Mouse (Mus musculus) liver, embryonic 15.5 days (tissue): ENCODE results near the gene Kctd17. TPM values are rescaled to one million over a fixed set of nuclear protein-coding genes. Genes with fewer than 3 reads are reported as not detected.

Source experiments
- ATAC-seq: fragments of 200-750 bp; cut with Nextera tagmentation; 2 replicates; pipeline ENCODE4 v1.8.0; 2017; ENCODE audit warnings: moderate number of reproducible peaks, mild to moderate bottlenecking, moderate library complexity; ENCODE audit not compliant: insufficient read depth
- H3K27ac ChIP-seq: fragments of 300-500 bp; sonication (generic); replicated peaks from 2 replicates; pipeline ENCODE4 v1.5.1; 2015; ENCODE audit warnings: mild to moderate bottlenecking, inconsistent platforms
- H3K27me3 ChIP-seq: fragments of 300-500 bp; sonication (generic); 2 replicates; pipeline ENCODE4 v1.6.1; 2015; ENCODE audit warnings: mild to moderate bottlenecking, inconsistent platforms
- H3K36me3 ChIP-seq: fragments of 300-500 bp; sonication (generic); replicated peaks from 2 replicates; pipeline ENCODE4 v1.6.1; 2015; ENCODE audit warnings: moderate library complexity, mild to moderate bottlenecking, inconsistent platforms
- H3K4me1 ChIP-seq: fragments of 300-500 bp; sonication (generic); replicated peaks from 2 replicates; pipeline ENCODE4 v1.6.1; 2015; ENCODE audit warnings: inconsistent platforms
- H3K4me2 ChIP-seq: fragments of 300-500 bp; sonication (generic); 2 replicates; pipeline ENCODE4 v1.6.1; 2015; ENCODE audit warnings: moderate library complexity, mild to moderate bottlenecking, inconsistent platforms
- H3K4me3 ChIP-seq: fragments of 300-500 bp; sonication (generic); replicated peaks from 2 replicates; pipeline ENCODE4 v1.5.1; 2015; ENCODE audit warnings: mild to moderate bottlenecking, inconsistent platforms
- H3K9ac ChIP-seq: fragments of 300-500 bp; sonication (generic); 2 replicates; pipeline ENCODE4 v1.6.1; 2015; ENCODE audit warnings: moderate library complexity, mild to moderate bottlenecking, inconsistent platforms
- H3K9me3 ChIP-seq: fragments of 300-500 bp; sonication (generic); replicated peaks from 2 replicates; pipeline ENCODE4 v1.6.1; 2016; ENCODE audit warnings: inconsistent platforms
- WGBS: fragments of 180-500 bp; shearing (Covaris S2); methylation state at CpG from one replicate; pipeline ENCODE4 v1.1.7; 2015; ENCODE audit warnings: mixed read lengths; ENCODE audit not compliant: insufficient replicate concordance; 5-methylcytosine and 5-hydroxymethylcytosine counted together
- polyA plus RNA-seq: library from polyadenylated mRNA; unstranded; fragments of >200 nt; fragmentation: Nextera tagmentation; extraction: Ambion mirVana; gene quantifications from 2 replicates; pipeline ENCODE4 v1.2.1, GENCODE M21; 2015

The Kctd17 gene
- polyA plus RNA-seq, 1 experiment from 2014 or later = 4.5 TPM

DNA sequence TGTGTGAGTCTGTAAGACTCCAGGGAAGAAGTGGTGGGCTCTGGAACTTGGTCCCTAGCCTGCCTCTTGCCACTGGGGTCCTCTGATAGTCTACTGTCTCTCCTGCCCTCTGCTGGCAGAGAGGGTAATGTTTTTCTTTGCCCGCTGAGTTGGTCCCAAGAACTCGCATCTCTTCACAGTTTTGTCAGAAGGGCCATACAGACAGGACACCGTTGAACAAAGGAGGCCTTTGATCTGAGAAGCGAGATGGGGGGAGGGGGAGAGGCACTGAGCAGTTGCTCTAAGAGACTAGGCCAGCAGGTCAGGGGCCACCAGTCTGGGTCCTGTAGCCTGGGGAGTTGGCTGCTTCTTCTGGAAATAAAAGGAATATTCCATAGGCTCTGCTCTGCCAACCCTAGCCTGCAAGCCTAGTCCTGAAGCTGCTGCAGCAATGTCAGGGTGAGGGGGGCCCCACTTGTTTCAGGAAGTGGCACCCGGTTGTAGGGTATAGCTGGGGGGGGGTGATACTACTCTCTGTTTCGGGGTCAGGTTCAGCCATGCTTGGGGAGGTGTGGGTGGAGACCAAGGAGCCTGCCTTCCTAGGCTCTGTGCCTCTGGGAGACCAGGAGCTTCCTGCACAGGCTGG, 6.6 kb downstream of the Kctd17 start:
- peaks cover 47% of the 10 kb centered on the region for H3K27me3 ChIP-seq
- no peak overlapping the region for H3K27ac ChIP-seq
- H3K9me3 ChIP-seq = no peaks in the 10 kb centered on the region
- no peak for ATAC-seq
- no peak overlapping the region for H3K9ac ChIP-seq
- H3K4me3 ChIP-seq = no peak overlapping the region
- H3K4me1 ChIP-seq = peaks cover 33% of the 10 kb centered on the region
- H3K4me2 ChIP-seq = no peak overlapping the region
- H3K36me3 ChIP-seq = no peaks in the 10 kb centered on the region
- WGBS = 29% methylated on average over 6 of the region's 6 CpGs

DNA sequence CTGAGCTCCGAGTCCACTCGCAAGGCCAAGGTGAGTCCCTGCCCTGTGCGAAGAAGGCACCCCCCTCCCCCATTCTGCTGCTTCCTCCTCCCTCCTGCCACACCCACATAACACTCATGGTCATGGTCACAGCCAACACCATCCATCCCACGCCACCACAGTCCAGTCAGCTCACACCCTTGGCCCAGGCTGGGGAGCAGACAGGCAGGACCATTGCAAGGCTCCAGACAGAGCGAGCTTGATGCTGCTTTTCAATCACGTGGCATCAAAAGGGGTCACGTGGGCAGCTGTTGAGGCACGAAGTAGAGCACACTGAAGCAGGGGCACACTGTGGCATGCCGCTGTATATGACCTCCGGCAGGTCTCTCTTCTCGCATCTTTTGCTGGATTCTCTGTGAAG, 7.3 kb downstream of the Kctd17 start:
- ATAC-seq = no peak
- no peak overlapping the region for H3K4me3 ChIP-seq
- 71% methylated on average over 11 of the region's 11 CpGs for WGBS
- peaks cover 42% of the 10 kb centered on the region for H3K27me3 ChIP-seq
- H3K4me2 ChIP-seq = no peak overlapping the region
- no peaks in the 10 kb centered on the region for H3K9me3 ChIP-seq
- H3K27ac ChIP-seq = no peak overlapping the region
- H3K36me3 ChIP-seq = no peaks in the 10 kb centered on the region
- H3K9ac ChIP-seq = no peak overlapping the region
- peaks cover 33% of the 10 kb centered on the region for H3K4me1 ChIP-seq

DNA sequence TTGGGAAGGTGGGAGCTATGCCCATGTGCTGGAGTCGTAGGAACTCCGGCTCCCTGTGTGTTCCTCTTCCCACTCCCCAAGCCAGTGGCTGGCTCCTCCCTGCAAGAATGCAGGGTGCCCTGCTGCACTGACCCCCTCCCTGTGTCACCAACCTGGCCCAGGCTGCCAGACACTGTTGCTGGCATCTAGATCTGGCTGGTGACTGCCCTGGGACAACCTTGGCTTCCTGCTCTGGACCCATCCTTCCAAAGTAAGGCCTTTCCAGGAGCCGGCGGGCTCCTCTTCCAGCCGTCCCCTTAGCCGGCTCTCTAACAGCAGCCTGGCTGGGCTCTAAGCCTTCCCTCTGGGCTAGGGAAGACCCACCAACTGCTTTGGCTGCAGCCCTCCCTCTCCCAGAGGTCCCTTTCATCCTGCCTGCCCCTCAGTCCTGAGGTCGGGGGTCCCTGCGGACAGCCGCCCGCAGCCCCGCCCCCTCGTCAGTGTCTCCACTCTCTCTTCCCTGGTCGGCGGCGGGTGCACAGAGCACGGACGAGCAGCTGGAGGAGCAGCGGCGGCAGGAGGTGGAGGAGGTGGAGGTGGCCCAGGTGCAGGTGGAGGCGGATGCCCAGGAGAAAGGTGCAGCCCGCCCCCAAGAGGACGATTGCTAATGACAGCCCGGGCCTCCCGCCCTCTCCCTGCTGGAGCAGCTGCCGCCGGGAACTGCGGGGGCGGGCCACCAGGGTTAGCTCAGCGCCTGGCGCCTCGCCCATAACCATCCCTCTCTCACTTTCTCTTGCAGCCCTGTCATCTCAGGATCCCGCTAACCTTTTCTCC, 8.2 kb downstream of the Kctd17 start:
- H3K27me3 ChIP-seq = peaks cover 42% of the 10 kb centered on the region
- no peaks in the 10 kb centered on the region for H3K9me3 ChIP-seq
- peaks cover 25% of the 10 kb centered on the region for H3K4me1 ChIP-seq
- WGBS = 25% methylated on average over 28 of the region's 32 CpGs
- peak overlapping the region; percentile 40 for H3K4me2 ChIP-seq
- H3K4me3 ChIP-seq = 0 out of 2 replicates have a peak overlapping the region, but pooled peaks have one; percentile 5
- H3K27ac ChIP-seq = no peak overlapping the region
- peak; percentile 32; the same call in 1 of the 2 replicates for ATAC-seq
- H3K9ac ChIP-seq = no peak overlapping the region
- no peaks in the 10 kb centered on the region for H3K36me3 ChIP-seq

DNA sequence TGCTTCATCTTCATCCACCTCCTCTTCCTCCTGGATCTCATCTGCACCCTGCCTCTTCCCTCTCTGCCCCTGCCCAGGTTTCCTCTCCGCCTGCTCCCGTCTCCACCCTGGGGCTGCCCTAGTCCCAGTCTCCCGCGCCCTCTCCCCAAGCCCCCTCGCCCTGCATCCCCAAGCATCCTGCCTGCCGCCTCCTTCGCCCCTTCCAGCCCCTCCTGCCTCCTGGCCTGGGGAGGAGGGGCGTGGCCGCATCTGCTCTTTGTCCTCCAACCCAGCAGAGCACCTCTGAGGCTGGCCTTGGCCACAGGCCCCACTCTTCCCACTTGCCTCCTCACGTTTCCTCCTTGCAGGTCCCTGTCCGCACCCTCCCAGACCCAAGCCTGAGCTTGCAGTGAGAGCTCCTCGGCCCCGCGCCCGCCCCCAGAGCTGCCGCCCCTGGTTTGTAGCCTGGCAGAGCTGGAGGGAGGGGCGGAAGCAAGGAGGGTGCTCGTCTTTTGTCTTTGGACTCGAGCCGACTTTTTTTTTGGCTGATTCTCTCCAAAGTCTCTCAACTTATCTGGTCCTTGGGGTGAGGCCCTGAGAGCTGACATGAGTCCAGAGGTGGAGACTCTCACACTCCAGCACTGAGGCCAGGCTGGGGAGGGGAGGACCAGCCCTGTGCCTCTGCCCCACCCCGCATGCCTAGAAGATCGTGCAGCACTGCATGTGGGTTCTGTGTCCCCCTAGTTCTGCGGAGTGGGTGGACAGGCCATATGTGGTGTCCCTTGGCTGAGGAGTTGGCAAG, 9.1 kb downstream of the Kctd17 start:
- Histone ChIP-seq H3K9ac (no peak overlapping the region), H3K27ac (0 out of 2 replicates have a peak overlapping the region, but pooled peaks have one; percentile 34), H3K4me3 (0 out of 2 replicates have a peak overlapping the region, but pooled peaks have one; percentile 5), H3K9me3 (no peaks in the 10 kb centered on the region), H3K4me1 (peaks cover 25% of the 10 kb centered on the region), H3K4me2 (peak overlapping the region; percentile 40), H3K36me3 (no peaks in the 10 kb centered on the region), H3K27me3 (peaks cover 42% of the 10 kb centered on the region)
- 33% methylated on average over 23 of the region's 23 CpGs for WGBS
- ATAC-seq = no peak

DNA sequence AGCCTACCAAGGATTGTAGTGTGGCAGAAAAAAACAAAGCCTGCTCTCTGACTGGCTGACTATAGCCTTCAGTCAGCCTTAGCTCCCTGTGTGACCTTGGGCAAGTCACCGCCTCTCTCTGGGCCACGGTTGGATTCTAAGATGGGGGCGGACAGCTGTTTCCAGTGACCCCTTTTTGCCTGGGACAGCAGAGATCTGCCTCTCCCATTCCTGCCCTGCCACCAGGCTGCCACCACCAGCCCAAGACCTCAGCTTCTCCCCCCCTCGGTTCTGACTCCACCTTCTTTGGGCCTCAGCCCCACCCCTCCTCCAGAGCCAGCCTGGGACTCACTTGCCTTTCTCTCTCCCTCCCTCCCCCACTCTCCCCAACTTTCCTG, 9.6 kb downstream of the Kctd17 start:
- H3K36me3 ChIP-seq = no peaks in the 10 kb centered on the region
- ATAC-seq = no peak
- H3K27ac ChIP-seq = no peak overlapping the region
- WGBS = 58% methylated on average over 4 of the region's 4 CpGs
- no peak overlapping the region for H3K4me2 ChIP-seq
- no peaks in the 10 kb centered on the region for H3K9me3 ChIP-seq
- no peak overlapping the region for H3K9ac ChIP-seq
- no peak overlapping the region for H3K4me3 ChIP-seq
- peaks cover 42% of the 10 kb centered on the region for H3K27me3 ChIP-seq
- H3K4me1 ChIP-seq = peaks cover 25% of the 10 kb centered on the region

DNA sequence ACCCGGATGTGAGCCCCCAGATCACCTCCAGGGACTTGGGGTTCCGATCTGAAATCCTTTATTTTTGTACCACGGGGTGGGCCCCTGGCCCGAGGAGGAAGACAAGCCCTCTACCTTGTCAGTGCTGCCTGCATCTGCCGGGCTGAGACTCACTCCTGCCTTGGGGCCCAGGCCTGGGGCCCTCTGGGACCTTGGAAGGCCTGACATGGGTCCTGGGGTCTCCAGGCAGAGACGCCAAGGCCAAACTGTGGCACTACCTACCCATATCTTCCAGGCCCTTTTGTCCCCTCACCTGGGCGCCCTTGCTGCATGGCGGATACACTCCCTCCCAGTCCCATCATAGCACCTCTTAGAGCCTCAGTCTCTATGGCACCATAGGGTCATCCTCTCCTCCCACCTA, 10.1 kb downstream of the Kctd17 start:
- 46% methylated on average over 8 of the region's 8 CpGs for WGBS
- no peak overlapping the region for H3K4me2 ChIP-seq
- H3K4me3 ChIP-seq = no peak overlapping the region
- H3K36me3 ChIP-seq = no peaks in the 10 kb centered on the region
- H3K27ac ChIP-seq = no peak overlapping the region
- no peaks in the 10 kb centered on the region for H3K9me3 ChIP-seq
- H3K27me3 ChIP-seq = peaks cover 42% of the 10 kb centered on the region
- ATAC-seq = no peak
- peaks cover 25% of the 10 kb centered on the region for H3K4me1 ChIP-seq
- no peak overlapping the region for H3K9ac ChIP-seq

DNA sequence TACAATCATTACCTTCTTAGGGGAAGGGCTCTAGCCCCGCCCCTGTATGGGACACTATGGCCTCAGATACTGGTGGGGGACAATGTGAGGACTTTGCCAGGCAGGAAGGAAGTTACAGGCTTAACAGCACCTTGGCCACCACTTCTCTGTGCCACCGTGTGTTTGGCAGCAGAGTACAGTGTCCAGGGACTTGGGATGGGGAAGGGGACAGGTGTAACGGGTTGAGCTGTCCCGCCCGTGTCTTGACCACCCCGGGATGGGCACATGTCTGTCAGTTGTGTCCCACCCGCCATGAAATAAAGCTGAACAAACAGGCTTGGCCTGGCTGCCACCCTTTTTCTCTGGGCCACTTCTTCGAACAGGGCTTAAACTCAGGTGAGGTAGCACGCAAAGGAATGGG, 10.6 kb downstream of the Kctd17 start:
- WGBS = 55% methylated on average over 9 of the region's 9 CpGs
- Histone ChIP-seq H3K27ac (no peak overlapping the region), H3K36me3 (no peaks in the 10 kb centered on the region), H3K9me3 (no peaks in the 10 kb centered on the region), H3K4me1 (peaks cover 25% of the 10 kb centered on the region), H3K4me3 (no peak overlapping the region), H3K4me2 (no peak overlapping the region), H3K27me3 (peaks cover 42% of the 10 kb centered on the region), H3K9ac (no peak overlapping the region)
- ATAC-seq = no peak

DNA sequence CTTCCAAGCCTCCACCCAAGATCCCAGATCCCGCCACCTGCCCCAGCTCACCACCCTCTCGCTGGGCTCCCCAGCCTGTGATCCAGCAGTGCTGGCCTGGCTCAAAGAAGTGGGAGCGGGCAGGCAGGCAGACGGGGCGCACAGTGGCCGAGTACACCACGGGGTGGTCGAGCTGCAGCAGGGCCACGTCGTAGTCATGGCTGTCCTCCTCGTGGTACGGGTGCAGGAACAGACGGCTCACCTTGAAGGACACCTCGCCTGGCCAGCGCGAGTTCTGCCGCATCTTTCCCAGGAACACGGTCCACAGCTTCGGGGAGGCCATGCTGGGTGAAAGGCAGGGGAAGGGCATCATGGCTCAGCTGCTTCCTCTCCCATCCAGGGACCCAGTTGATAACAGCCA, 13.9 kb downstream of the Kctd17 start:
- peaks cover 14% of the 10 kb centered on the region for H3K27me3 ChIP-seq
- H3K4me3 ChIP-seq = no peak overlapping the region
- H3K36me3 ChIP-seq = no peaks in the 10 kb centered on the region
- no peaks in the 10 kb centered on the region for H3K9me3 ChIP-seq
- H3K4me2 ChIP-seq = no peak overlapping the region
- no peak for ATAC-seq
- no peak overlapping the region for H3K9ac ChIP-seq
- WGBS = 75% methylated on average over 19 of the region's 19 CpGs
- no peak overlapping the region for H3K27ac ChIP-seq
- H3K4me1 ChIP-seq = peaks cover 14% of the 10 kb centered on the region

DNA sequence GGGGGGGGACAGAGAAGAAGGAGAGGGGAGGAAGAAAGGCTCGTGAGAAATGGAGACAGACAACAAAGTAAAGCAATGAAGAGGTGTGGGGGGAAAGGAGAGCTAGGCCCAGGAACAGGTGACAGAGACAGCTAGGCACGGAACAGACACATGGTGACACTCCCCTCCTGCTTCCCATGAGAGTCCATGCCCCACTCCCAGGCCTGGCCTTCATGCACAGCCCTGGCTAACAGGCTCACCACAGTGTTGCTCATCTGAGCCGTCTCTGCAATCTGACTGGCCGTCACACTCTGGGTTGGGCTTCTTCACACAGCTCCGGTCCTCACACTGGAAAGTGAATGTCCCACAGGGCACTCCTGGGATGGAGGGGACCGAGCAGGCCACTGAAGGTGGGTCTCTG, 15.5 kb downstream of the Kctd17 start:
- Histone ChIP-seq H3K27ac (no peak overlapping the region), H3K9ac (no peak overlapping the region), H3K4me2 (no peak overlapping the region), H3K9me3 (no peaks in the 10 kb centered on the region), H3K4me3 (no peak overlapping the region), H3K4me1 (peaks cover 11% of the 10 kb centered on the region), H3K27me3 (no peaks in the 10 kb centered on the region; the same call in 1 of the 2 replicates), H3K36me3 (no peaks in the 10 kb centered on the region)
- WGBS = 54% methylated on average over 6 of the region's 6 CpGs
- no peak for ATAC-seq

DNA sequence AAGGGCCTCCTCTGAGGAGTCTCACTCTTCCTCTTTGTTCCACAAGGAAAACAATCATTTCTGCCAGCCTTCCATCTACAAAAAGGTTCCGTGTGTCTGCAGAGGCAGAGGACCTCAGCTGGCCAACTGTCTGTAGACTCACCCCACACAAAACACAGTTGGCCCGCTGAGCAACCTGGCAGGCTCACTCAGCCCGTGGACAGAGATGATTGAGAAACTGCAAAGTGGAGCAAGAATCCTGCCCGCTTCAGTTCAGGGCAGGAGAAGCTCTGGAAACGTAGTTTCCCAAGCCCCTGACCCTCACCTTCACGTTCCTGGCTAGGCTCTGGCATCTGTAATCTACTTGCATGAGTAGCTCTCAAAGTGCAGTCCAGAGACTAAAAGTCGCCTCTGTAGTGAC, 18.8 kb downstream of the Kctd17 start:
- peaks cover 36% of the 10 kb centered on the region for H3K4me1 ChIP-seq
- no peak overlapping the region for H3K27ac ChIP-seq
- no peaks in the 10 kb centered on the region; the same call in 1 of the 2 replicates for H3K27me3 ChIP-seq
- no peak overlapping the region for H3K4me3 ChIP-seq
- no peak for ATAC-seq
- no peak overlapping the region for H3K9ac ChIP-seq
- H3K4me2 ChIP-seq = no peak overlapping the region
- WGBS = 45% methylated on average over 7 of the region's 7 CpGs
- no peaks in the 10 kb centered on the region for H3K36me3 ChIP-seq
- H3K9me3 ChIP-seq = no peaks in the 10 kb centered on the region
